Mouse (Mus musculus): ENCODE measurements around the gene Epx. TPM values are rescaled to one million over a fixed set of nuclear protein-coding genes. Genes with fewer than 3 reads are reported as not detected.

The Epx gene
- not detected for polyA plus RNA-seq (2017; shearing (Covaris generic))

DNA sequence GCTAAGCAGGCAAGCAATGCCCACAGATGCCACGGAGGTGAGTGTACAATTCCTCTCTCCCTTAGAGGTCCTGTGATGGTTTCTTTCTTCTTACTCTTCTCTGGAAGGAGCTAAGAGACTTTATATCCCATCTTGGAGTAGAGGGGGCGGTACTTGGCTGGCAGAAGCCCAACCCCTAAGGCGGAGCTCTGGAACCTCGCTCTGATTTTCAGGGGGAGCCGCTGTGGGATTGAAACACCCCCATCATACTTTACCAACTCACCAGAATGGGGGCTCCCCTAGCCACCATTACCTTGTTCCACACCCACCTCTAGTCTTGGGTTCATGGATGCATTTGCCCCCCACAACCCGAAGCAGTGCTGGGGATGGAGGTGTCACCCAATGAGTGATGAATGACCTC lies at the start of gene Epx:
Gene Epx (minus strand): TSS at position 101 of the 400 bp plus-strand sequence.

DNA sequence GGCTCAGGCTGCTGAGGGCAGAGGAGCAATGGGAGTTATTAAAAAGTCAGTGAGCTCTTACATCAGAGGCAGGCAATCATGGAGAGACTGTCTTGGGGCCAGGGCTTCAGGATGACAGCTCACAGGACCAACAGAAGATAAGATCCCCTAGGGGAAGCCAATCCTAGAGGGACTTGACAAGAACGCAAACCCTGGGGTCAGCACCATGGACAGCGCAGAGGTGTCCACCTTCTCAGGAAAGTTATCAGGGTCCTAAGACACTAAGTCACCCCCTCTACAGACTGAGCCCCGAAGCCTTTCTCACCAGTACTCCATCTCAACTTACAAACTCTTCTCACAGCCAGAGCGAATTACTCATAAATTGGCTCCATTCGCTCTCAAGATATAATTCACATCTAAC lies 45.6 kb upstream of the Epx start, which contains the start of gene Olfr464:
Gene Olfr464 (minus strand): TSS at position 2 of the 400 bp plus-strand sequence.

DNA sequence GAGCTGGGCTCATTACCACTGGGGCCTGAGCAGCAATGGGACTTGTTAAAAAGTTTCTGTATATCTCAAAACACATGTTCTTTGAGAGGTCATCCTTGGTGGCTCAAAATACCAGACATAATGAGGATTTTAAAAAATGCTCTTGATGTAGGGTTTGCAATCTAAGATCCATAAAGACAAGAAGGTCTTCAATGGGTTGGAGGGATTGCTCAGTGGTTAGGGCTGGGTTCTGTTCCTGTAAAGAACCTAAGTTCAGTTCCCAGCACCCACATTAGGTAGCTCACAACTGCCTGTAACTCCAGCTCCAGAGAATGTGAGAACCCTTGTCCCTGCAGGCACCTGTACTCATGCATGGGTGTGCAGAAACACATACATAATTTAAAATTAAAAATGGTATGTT lies 22.0 kb upstream of the Epx start, which contains the start of gene Olfr463:
Gene Olfr463 (minus strand): TSS at position 101 of the 400 bp plus-strand sequence.

DNA sequence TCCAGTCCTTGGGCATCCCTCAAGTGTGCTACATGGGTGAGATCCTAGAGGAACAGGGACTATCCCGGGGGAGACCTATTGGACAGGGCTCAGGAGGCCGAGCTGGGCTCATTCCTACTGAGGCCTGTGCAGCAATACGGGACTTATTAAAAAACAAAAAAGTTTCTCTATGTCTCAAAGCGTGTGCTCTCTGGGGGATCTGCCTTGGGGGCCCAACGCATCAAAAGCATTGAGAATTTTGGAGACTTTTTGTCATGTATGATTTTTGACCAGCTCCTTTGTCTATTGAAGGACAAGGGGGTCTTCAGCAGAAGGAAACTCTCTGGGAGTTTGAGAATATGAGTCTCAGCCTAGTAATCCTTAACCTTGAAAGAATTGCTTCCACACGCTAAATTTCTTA lies 16.8 kb upstream of the Epx start, which contains the start of gene Olfr462:
Gene Olfr462 (minus strand): TSS at position 101 of the 400 bp plus-strand sequence.

DNA sequence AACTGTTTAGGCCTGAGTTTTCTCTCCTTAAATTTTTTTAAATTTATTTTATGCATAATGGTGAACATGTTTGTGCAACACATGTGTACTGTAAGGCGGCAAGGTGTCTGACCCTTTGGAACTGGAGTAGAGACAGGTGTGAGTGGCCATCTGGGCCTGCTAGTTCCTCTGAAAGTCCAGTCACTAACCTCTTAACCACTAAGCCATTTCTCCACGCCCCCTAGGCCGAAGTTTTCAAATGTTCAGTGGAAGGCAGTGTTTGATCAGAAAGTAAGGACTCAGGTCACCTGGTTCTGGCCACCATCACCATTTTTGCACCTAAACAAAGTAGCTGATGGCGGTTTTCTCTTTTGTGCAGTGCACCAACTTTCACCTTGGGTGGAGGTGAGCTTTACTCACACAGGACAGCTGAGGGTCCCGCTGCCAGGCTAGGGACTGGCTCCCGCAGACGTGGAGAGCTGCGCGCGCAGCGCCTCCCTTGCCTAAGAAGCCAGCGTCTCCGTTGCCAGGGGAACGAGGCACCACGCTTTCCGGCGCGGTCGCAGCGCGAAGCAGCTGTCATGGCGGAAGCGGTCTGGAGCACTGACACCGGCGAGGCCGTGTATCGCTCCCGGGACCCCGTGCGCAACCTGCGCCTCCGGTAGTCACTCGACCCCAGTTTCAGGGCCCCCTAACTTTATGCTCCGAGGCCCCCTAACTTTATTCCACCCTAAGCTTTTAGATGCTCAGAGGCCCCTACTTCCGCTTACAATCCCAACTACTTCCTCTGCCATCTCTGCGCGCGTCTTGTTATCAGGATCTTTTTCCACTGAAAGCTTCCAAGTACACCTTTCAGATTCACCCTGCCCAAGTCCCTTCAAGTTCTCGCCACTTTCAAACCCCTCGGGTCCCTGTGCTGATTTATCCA lies 22.4 kb downstream of the Epx start, which contains the start of gene Mks1:
Gene Mks1 (plus strand): TSS at position 526 of the 907 bp plus-strand sequence.

DNA sequence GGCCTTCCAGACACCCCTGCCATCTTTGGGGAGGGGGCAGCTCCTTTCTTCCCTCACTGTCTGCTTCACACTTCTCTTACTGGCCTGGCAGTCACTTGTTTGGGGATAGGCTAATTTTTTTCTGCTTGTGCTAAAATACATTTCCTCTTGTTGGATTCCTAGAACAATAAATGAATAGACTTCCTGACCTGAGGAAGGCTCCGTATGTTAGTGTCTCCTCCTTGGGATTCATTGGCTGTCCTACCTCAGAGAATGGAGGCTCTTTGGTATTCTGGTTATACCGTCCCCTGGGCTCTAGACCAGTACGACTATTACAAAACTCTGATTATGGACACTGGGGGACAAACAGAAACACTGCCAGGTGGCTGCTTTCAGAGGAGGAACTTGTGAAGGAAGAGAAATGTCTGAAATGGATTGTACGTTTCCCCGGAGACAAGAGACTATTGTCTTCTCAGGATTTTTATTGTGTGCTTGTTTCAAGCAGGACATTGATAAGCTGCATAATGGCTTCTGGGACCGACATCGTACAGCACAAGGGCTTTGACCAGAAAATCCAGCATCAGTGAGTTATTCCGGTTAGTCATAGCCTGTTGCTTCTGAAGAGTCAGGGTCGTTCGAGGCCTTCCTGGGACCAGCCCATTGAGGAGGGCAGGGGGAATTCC lies 47.0 kb downstream of the Epx start, which contains the start of gene Lpo:
Gene Lpo (minus strand): TSS at position 51 of the 662 bp plus-strand sequence.

Other genes starting within 250 kb of the Epx start
- 6.2 TPM for gene Rnf43, start 212.8 kb downstream of the Epx start, polyA plus RNA-seq (2017; shearing (Covaris generic))
- gene Supt4a, start 138.0 kb downstream of the Epx start, polyA plus RNA-seq (2017; shearing (Covaris generic)), result 541 TPM
- 1.3 TPM for gene Tspoap1, start 115.0 kb downstream of the Epx start, polyA plus RNA-seq (2017; shearing (Covaris generic))
- 0.21 TPM for gene Mpo, start 82.0 kb downstream of the Epx start, polyA plus RNA-seq (2017; shearing (Covaris generic))
- gene Lpo, start 47.2 kb downstream of the Epx start, polyA plus RNA-seq (2017; shearing (Covaris generic)), result not detected
- 11.4 TPM for gene Mks1, start 22.3 kb downstream of the Epx start, polyA plus RNA-seq (2017; shearing (Covaris generic))
- gene Olfr462, start 16.7 kb upstream of the Epx start, polyA plus RNA-seq (2017; shearing (Covaris generic)), result not detected
- not detected for gene Olfr463, start 21.9 kb upstream of the Epx start, polyA plus RNA-seq (2017; shearing (Covaris generic))
- 0.33 TPM for gene Olfr464, start 45.4 kb upstream of the Epx start, polyA plus RNA-seq (2017; shearing (Covaris generic))
- gene Dynll2, start 112.0 kb upstream of the Epx start, polyA plus RNA-seq (2017; shearing (Covaris generic)), result 15.7 TPM
- gene Srsf1, start 171.8 kb upstream of the Epx start, polyA plus RNA-seq (2017; shearing (Covaris generic)), result 196 TPM
- 59.1 TPM for gene Vezf1, start 192.7 kb upstream of the Epx start, polyA plus RNA-seq (2017; shearing (Covaris generic))
- gene Cuedc1, start 222.5 kb upstream of the Epx start, polyA plus RNA-seq (2017; shearing (Covaris generic)), result 0.89 TPM

All from effector memory CD4-positive, alpha-beta T cell, adult 7 months (primary cell).